Mouse (Mus musculus) heart, postnatal 0 days (tissue): Measurements from ENCODE around the gene Man2a1. TPM values are rescaled to one million over a fixed set of nuclear protein-coding genes. Genes with fewer than 3 reads are reported as not detected.

Experiments
- ATAC-seq: fragments of 200-750 bp; cut with Nextera tagmentation; 2 replicates; pipeline ENCODE4 v1.8.0; 2017; ENCODE audit warnings: low read depth, moderate number of reproducible peaks, moderate library complexity; ENCODE audit not compliant: insufficient read depth
- DNase-seq: peaks from one replicate; pipeline ENCODE4 v3.0.0-alpha.2; 2016; ENCODE audit warnings: low spot score
- H3K27ac ChIP-seq: fragments of 300-500 bp; sonication (generic); 2 replicates; pipeline ENCODE4 v1.5.1; 2014; ENCODE audit warnings: low read depth, mild to moderate bottlenecking
- H3K27me3 ChIP-seq: fragments of 300-500 bp; sonication (generic); 2 replicates; pipeline ENCODE4 v1.6.1; 2014; ENCODE audit warnings: low read length, mixed read lengths; ENCODE audit not compliant: control insufficient read depth, insufficient read depth
- H3K36me3 ChIP-seq: fragments of 300-500 bp; sonication (generic); replicated peaks from 2 replicates; pipeline ENCODE4 v1.6.1; 2014; ENCODE audit warnings: low read length, mixed read lengths; ENCODE audit not compliant: control insufficient read depth, insufficient read depth
- H3K4me1 ChIP-seq: fragments of 300-500 bp; sonication (generic); 2 replicates; pipeline ENCODE4 v1.6.1; 2014; ENCODE audit warnings: antibody characterized with exemption; ENCODE audit not compliant: control insufficient read depth, insufficient read depth
- H3K4me2 ChIP-seq: fragments of 300-500 bp; sonication (generic); 2 replicates; pipeline ENCODE4 v1.6.1; 2014; ENCODE audit warnings: low read depth, mild to moderate bottlenecking, low read length, moderate library complexity
- H3K4me3 ChIP-seq: fragments of 300-500 bp; sonication (generic); 2 replicates; pipeline ENCODE4 v1.5.1; 2014; ENCODE audit warnings: low read depth, low read length
- H3K9ac ChIP-seq: fragments of 300-500 bp; sonication (generic); replicated peaks from 2 replicates; pipeline ENCODE4 v1.6.1; 2014; ENCODE audit warnings: low read depth, low read length, mixed read lengths
- H3K9me3 ChIP-seq: fragments of 300-500 bp; sonication (generic); replicated peaks from 2 replicates; pipeline ENCODE4 v1.6.1; 2016; ENCODE audit warnings: low read length; ENCODE audit not compliant: control insufficient read depth
- CTCF ChIP-seq: IDR thresholded peaks from 2 replicates; pipeline ENCODE4 v1.5.1; 2016; ENCODE audit warnings: antibody characterized with exemption, control low read depth, low read depth
- EP300 ChIP-seq: IDR thresholded peaks from 2 replicates; pipeline ENCODE4 v1.6.1; 2016; ENCODE audit warnings: antibody characterized with exemption, low read depth
- WGBS: fragments of 180-500 bp; shearing (Covaris S2); extraction: QIAGEN DNeasy Blood & Tissue Kit; methylation state at CpG from one replicate; pipeline ENCODE4 v1.1.7; 2014; 5-methylcytosine and 5-hydroxymethylcytosine counted together
- polyA plus RNA-seq: library from polyadenylated mRNA; unstranded; fragments of >200 nt; fragmentation: Nextera tagmentation; extraction: Ambion mirVana; gene quantifications from 2 replicates; pipeline ENCODE4 v1.2.1, GENCODE M21; 2015
- total RNA-seq: library from RNA; depleted of rRNA; stranded (reverse); fragments of >200 nt; gene quantifications from 2 replicates; pipeline ENCODE4 v1.2.3, GENCODE M21; 2014; ENCODE audit warnings: low replicate concordance

Man2a1 gene
- total and polyA plus RNA-seq, 2 experiments from 2014 or later = 2.7 to 14.4 TPM

DNA sequence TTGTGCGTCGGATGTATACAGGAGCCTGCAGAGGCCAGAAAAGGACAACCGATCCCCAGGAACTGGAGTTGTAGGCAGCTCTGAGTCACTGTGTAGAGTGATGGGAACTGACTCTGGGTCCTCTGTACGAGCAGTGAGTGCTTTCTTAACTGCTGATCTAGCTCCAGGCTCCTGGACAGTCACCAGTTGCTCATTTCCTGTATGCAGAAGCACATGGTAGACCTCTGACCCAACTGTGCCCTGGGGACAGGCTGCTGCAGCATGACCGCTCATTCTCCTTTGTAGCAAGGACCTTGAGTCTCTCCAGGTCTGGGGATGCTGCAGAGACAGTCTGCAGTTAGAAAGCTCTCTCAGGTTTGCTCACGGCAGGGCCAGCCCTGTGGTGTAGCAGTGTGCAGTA lies 15.7 kb downstream of the Man2a1 start:
- Histone ChIP-seq H3K27me3 (no peaks in the 10 kb centered on the region), H3K4me1 (peaks cover 52% of the 10 kb centered on the region), H3K36me3 (no peaks in the 10 kb centered on the region; the same call in 1 of the 2 replicates), H3K9me3 (no peaks in the 10 kb centered on the region), H3K9ac (no peak overlapping the region), H3K4me3 (no peak overlapping the region), H3K27ac (no peak overlapping the region), H3K4me2 (no peak overlapping the region)
- 77% methylated on average over 6 of the region's 6 CpGs for WGBS
- ATAC-seq (peak; percentile 12; the same call in 1 of the 2 replicates), DNase-seq (no peak)
- no peak for TF ChIP-seq EP300
- no peak for TF ChIP-seq CTCF

DNA sequence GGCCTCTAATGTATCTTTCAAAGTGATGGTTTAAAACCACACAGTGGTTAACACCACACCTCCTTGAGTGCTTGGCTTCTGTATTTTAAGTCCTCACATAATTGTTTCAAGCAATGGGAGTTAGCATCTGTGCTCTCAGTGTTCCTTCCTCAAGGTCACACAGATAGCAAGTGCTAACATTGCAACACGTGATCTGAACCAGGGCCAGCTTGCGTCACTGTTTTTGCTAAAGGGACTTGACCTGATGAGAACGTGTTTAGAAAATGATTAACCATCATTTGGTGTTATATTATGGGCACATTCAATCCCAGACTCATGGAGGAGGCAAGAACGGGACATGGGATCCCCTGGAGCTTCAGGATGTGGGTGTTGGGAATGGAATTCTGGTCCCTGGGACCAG lies 17.3 kb downstream of the Man2a1 start:
- H3K4me3 ChIP-seq = no peak overlapping the region
- peak overlapping the region; percentile 50; the same call in 1 of the 2 replicates for H3K27ac ChIP-seq
- peak; percentile 84 for DNase-seq
- peaks cover 52% of the 10 kb centered on the region for H3K4me1 ChIP-seq
- H3K36me3 ChIP-seq = no peaks in the 10 kb centered on the region
- TF ChIP-seq EP300 = no peak
- no peak for TF ChIP-seq CTCF
- H3K27me3 ChIP-seq = no peaks in the 10 kb centered on the region
- no peak overlapping the region for H3K9ac ChIP-seq
- peak; percentile 80 for ATAC-seq
- H3K9me3 ChIP-seq = no peaks in the 10 kb centered on the region
- 20% methylated on average over 4 of the region's 4 CpGs for WGBS
- no peak overlapping the region for H3K4me2 ChIP-seq

DNA sequence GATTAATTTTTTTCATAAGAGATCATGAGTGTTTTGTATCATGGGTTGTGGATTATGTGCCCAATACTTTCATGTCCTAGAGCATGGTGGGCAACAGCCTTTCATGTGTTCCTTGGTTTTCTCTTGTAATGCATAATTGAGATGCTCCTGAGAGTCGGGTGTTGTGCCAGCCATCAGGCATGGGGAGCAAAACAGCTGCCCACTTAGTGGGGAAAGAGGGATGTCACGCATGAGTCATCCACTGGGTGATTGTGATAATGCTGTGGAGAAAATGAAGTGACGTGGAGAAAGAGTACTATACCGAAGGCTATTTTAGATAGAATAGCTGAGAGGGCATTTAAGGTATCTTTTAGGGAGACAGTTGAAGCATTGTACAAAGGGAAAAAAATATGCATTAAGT lies 18.5 kb downstream of the Man2a1 start:
- H3K27me3 ChIP-seq = no peaks in the 10 kb centered on the region
- peaks cover 52% of the 10 kb centered on the region for H3K4me1 ChIP-seq
- no peak overlapping the region for H3K9ac ChIP-seq
- no peak for ATAC-seq
- H3K4me2 ChIP-seq = no peak overlapping the region
- H3K9me3 ChIP-seq = no peaks in the 10 kb centered on the region
- no peak for TF ChIP-seq EP300
- no peak for TF ChIP-seq CTCF
- 68% methylated on average over 4 of the region's 4 CpGs for WGBS
- no peak for DNase-seq
- H3K36me3 ChIP-seq = no peaks in the 10 kb centered on the region
- H3K4me3 ChIP-seq = no peak overlapping the region
- no peak overlapping the region for H3K27ac ChIP-seq

DNA sequence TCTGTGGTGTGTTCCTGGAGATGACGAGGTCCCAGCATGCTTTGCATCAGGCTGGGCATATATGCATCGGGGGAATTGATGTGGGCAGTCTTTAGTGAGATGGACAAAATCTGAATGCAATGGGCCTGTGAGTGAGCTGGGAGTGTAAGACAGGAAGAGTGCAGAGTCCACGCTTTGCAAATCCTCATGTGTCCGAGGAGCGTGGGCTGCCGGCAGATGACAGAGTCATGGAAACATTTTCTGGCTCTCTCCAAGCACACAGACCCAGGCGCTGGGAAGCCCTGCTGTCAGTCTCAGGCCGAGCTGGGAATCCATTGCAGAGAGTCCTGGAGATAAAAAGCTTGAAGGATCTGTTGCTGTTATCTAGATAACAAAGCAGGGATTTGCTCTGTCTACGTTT lies 19.6 kb downstream of the Man2a1 start:
- Histone ChIP-seq H3K9me3 (no peaks in the 10 kb centered on the region), H3K27ac (peak overlapping the region; percentile 43), H3K4me3 (no peak overlapping the region), H3K9ac (no peak overlapping the region), H3K36me3 (peaks cover 8% of the 10 kb centered on the region; the same call in 1 of the 2 replicates), H3K27me3 (no peaks in the 10 kb centered on the region), H3K4me1 (peaks cover 47% of the 10 kb centered on the region), H3K4me2 (no peak overlapping the region)
- DNase-seq (no peak), ATAC-seq (no peak)
- TF ChIP-seq EP300 (no peak), CTCF (no peak)
- WGBS = 40% methylated on average over 9 of the region's 9 CpGs

DNA sequence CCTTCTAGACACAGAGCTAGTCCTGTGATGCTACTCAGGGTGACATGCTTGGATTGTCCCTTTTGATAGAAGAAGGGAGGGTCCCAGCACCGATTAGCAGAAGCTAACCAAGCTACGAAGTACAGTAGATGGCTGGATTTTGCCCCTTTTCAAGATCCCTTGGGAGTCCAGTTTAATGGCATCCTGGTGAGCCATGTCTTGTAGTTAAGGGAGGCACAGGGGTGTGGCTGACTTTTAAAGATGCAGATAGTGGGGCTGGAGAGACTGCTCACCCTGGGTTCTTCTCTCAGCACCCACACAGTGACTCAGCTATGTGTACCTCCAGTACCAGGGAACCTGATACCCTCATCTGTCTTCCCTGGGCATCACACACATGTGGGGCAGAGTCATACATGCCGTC lies 20.1 kb downstream of the Man2a1 start:
- 78% methylated on average over 3 of the region's 3 CpGs for WGBS
- Histone ChIP-seq H3K27ac (peak overlapping the region; percentile 43; the same call in 1 of the 2 replicates), H3K9me3 (no peaks in the 10 kb centered on the region), H3K27me3 (no peaks in the 10 kb centered on the region), H3K4me1 (peaks cover 43% of the 10 kb centered on the region), H3K4me3 (no peak overlapping the region), H3K36me3 (peaks cover 13% of the 10 kb centered on the region), H3K4me2 (no peak overlapping the region), H3K9ac (no peak overlapping the region)
- DNase-seq = no peak
- no peak for ATAC-seq
- no peak for TF ChIP-seq EP300

DNA sequence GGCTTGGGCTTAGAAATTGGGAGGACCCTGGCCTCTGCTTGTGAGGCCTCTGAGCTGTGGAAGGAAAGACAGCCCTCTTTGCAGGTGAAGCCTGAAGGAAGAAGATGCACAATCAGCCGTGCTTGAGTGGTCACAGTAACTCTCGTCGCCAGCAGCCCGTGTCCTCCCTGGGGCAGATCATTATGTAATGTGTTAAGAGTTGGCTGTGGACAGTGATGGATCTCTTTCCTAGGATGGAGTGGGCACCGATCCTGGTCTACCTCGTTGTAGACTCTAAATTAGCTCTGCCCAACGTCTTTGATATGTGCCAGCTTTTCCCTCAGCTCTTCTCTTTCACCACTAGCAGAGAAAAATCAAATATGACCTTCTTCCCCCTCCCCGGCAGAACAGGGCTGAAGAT lies 20.7 kb downstream of the Man2a1 start:
- no peak overlapping the region for H3K4me3 ChIP-seq
- DNase-seq (no peak), ATAC-seq (no peak)
- H3K27me3 ChIP-seq = no peaks in the 10 kb centered on the region
- peaks cover 37% of the 10 kb centered on the region for H3K4me1 ChIP-seq
- H3K4me2 ChIP-seq = no peak overlapping the region
- no peak for TF ChIP-seq EP300
- TF ChIP-seq CTCF = no peak
- H3K36me3 ChIP-seq = peaks cover 19% of the 10 kb centered on the region
- WGBS = 74% methylated on average over 8 of the region's 8 CpGs
- no peaks in the 10 kb centered on the region for H3K9me3 ChIP-seq
- H3K27ac ChIP-seq = no peak overlapping the region
- no peak overlapping the region for H3K9ac ChIP-seq
